Mouse (Mus musculus) G1E (cell line): ENCODE results near the gene March8.

ENCODE experiments used
- CTCF ChIP-seq: IDR thresholded peaks from 2 replicates; pipeline ENCODE4 v1.5.1; 2012; ENCODE audit warnings: low read depth, low read length, inconsistent platforms, mixed read lengths
- TAL1 ChIP-seq: conservative IDR thresholded peaks from 2 replicates; pipeline ENCODE4 v1.6.1; 2012; ENCODE audit warnings: low read depth, low read length, inconsistent platforms, mixed read lengths

DNA sequence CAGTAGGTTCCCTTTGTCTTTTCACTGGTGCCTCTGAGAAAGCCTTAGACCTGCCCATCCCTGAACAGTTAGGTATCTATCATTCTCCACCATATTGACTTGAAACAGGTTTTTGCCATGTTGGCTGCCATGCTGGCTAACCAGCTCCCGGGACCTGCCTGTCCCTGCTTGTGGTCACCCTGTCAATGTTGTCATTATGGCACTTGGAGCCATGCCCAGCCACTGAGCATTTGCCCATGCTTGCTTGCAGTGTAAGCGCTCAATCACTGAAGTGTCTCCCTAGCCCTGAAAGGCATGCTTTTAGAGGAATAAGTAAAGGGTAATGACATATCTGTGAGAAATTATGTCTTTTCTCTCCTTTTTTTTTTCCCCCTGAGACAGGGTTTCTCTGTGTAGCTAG lies 6.4 kb upstream of the March8 start:
- TF ChIP-seq CTCF (no peak), TAL1 (no peak)
